Mouse (Mus musculus) Patski (cell line): ENCODE results near the gene Unc79. TPM values are rescaled to one million over a fixed set of nuclear protein-coding genes. Genes with fewer than 3 reads are reported as not detected.

Source experiments
- ATAC-seq: fragments of 100-300 bp; one replicate; pipeline ENCODE4 v1.8.0; 2021
- CTCF ChIA-PET: fragments of 350-600 bp; sonication (Branson Sonifier 250); formaldehyde crosslinking; loops from one replicate; lab custom pipeline; 2022; ENCODE audit warnings: inconsistent platforms; lab: Charles Lee
- POLR2A ChIA-PET: fragments of 350-600 bp; sonication (Branson Sonifier 250); formaldehyde crosslinking; loops from one replicate; lab custom pipeline; 2022; ENCODE audit warnings: antibody characterized with exemption, inconsistent platforms; lab: Charles Lee
- DNase-seq: peaks from one replicate; pipeline ENCODE4 v3.0.0-alpha.2; 2011; ENCODE audit warnings: low read depth, low spot score
- H3K27me3 ChIP-seq: fragments of 371-371 bp; one replicate; pipeline ENCODE4 v1.5.1; 2021
- CTCF ChIP-seq: fragments of 100-300 bp; IDR thresholded peaks from one replicate; pipeline ENCODE4 v1.5.1; 2021
- in situ Hi-C: fragments of 300-500 bp; cut with MboI; formaldehyde crosslinking; loops from 3 replicates; pipeline ENCODE4 v1.11.1; 2018; ENCODE audit warnings: low pct_unique_long_range_greater_than_20kb, mixed read lengths
- polyA plus RNA-seq: library from polyadenylated mRNA; unstranded; gene quantifications from one replicate; pipeline ENCODE4 v1.2.3, GENCODE M21; 2021

The Unc79 gene
- polyA plus RNA-seq, 1 experiment from 2014 or later: not detected

GRCm38 (mm10) chr12:103117517-103118193 lies 169.0 kb downstream of the Unc79 start:
- TF ChIP-seq CTCF: no peak
- H3K27me3 ChIP-seq: peaks cover 2% of the 10 kb centered on the region
- DNase-seq (no peak), ATAC-seq (no peak)
- in situ Hi-C loops: no loop called here
- ChIA-PET CTCF (interaction anchor here (1.6 kb wide), 1 partner anchor 18 kb away, joined by 3 read pairs; no protein-coding TSS in a partner anchor), POLR2A (no interaction called here)

DNA sequence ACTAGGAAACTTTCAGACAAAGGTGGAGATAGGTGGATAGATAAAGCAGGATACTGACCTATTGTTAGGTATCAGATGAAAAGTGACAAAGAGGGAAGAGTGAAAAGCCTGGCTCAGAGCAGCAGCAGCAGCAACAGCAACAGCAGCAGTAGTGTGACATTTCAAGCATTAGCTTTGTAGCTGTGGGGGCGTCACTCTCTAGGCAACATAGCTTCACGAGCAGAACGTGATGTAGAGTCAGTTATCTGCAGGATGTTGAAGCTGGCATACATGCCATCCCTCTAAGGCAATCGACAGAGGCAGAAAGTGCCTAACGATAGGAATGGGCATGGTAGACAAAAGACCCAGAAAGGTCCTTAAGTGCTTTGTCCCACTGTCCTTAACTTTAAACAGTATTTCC lies 173.3 kb downstream of the Unc79 start:
- DNase-seq (no peak), ATAC-seq (no peak)
- in situ Hi-C loops: no loop called here
- POLR2A ChIA-PET: no interaction called here
- CTCF ChIA-PET: no interaction called here
- H3K27me3 ChIP-seq: peaks cover 4% of the 10 kb centered on the region
- TF ChIP-seq CTCF: no peak

DNA sequence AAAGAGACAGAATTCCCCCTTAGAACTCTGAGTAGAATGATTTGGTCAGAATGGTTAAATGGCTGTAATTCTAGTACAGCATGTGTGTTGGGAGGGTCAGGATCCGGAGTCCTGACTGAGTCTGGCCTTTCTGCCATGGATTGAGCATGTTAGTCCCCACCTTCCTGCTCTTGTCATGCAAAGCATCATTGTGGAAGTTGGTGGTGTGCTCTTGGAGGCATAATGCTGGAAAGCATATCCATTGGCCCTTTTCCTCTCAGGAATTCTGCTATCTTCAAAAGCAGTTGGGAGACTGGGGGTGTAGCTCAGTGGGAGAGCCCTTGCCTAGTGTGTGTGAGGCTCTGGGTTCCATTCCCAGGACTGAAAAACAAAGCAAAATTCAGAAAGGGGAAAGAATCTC lies 175.2 kb downstream of the Unc79 start:
- DNase-seq: no peak
- ChIA-PET CTCF (interaction anchor here (1.0 kb wide), 1 partner anchor 183 kb away, joined by 3 read pairs; no protein-coding TSS in a partner anchor), POLR2A (no interaction called here)
- in situ Hi-C loops: no loop called here
- peaks cover 4% of the 10 kb centered on the region for H3K27me3 ChIP-seq
- no peak for ATAC-seq
- TF ChIP-seq CTCF: no peak

DNA sequence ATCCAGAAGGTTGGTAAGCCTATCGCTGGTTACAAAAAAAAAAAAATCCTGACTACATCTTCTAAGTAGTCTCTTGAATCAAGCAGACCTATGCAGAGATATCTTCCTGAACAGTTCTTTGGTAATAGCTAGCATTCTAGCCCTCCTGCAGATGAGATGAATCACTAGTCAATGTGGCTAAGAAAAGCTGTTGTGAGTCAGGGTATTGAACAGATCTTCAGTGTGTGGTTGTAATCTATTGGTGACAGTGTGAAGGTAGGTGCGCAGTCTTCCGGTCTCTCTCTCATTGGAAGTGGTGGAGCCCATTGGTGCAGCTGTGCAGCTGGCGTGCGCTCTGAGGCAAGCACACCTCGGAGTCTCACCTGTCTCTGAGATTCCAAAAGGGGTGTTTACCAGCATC lies 180.3 kb downstream of the Unc79 start:
- peaks cover 5% of the 10 kb centered on the region for H3K27me3 ChIP-seq
- POLR2A ChIA-PET: interaction anchor here (0.7 kb wide), 1 partner anchor 43 kb away, joined by 3 read pairs; no protein-coding TSS in a partner anchor
- in situ Hi-C loops: loop anchor here (25.0 kb wide), 1 partner anchor 358 kb away; no protein-coding TSS in a partner anchor
- TF ChIP-seq CTCF: no peak
- no peak for ATAC-seq
- CTCF ChIA-PET: no interaction called here
- no peak for DNase-seq

DNA sequence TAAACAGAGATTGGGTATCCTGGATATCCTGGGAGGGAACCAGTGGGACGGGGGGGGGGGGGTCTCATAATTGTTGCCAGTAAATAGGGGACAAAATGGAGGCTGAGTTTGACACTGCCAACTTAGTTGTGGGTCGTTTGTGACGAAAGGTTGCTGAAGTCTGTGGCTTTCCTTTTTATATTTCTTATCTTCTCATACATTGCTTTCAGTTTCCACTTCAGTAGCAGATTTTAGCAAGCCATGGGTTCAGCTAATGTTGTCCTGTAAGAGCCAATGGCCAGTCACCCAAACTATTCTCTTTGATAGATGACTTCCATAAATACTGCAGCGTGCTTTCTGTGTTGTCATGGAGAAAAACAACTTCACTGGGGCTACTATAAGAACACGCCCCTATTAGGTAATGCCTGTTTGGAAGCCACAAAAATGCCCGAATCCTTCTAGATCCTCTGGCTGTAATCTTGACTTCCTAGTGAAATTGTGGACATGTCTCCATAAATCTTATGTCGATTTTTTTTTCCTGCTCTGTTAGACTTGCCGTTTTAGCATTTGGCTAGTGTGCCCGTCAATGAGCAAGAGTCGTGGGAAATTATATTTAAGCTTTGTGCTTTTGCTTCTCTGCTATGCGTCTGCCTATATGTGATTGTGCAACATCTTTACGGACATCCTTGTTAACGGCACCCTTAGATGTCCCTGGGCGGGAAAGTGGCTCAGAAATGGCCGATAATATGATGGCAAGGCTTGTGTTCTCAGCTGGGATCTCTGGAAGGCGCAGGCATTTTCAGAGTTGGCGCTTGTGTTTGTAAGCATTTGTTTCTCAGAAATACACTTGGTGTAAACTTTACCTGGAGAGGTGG lies 181.0 kb downstream of the Unc79 start:
- DNase-seq (no peak), ATAC-seq (no peak)
- peaks cover 5% of the 10 kb centered on the region for H3K27me3 ChIP-seq
- POLR2A ChIA-PET: no interaction called here
- TF ChIP-seq CTCF: no peak
- in situ Hi-C loops: loop anchor here (25.0 kb wide), 1 partner anchor 358 kb away; no protein-coding TSS in a partner anchor
- CTCF ChIA-PET: no interaction called here

- CTCF ChIA-PET: interaction anchor here (1.1 kb wide), 1 partner anchor 10 kb away, joined by 4 read pairs; no protein-coding TSS in a partner anchor
- no peak for DNase-seq
- peaks cover 5% of the 10 kb centered on the region for H3K27me3 ChIP-seq
- in situ Hi-C loops: loop anchor here (25.0 kb wide), 1 partner anchor 356 kb away; no protein-coding TSS in a partner anchor
- POLR2A ChIA-PET: no interaction called here
- no peak for TF ChIP-seq CTCF
- no peak for ATAC-seq
Observed at GRCm38 (mm10) chr12:103131419-103131818, 182.8 kb downstream of the Unc79 start.

- DNase-seq: no peak
- no peak for ATAC-seq
- ChIA-PET POLR2A (interaction anchor here (1.1 kb wide), 1 partner anchor 164 kb away, joined by 3 read pairs; no protein-coding TSS in a partner anchor), CTCF (interaction anchor here (1.1 to 4.9 kb wide), 20 partner anchors 11 to 228 kb away, joined by 3 to 34 read pairs (median 4); no protein-coding TSS in a partner anchor)
- no peaks in the 10 kb centered on the region for H3K27me3 ChIP-seq
- in situ Hi-C loops: loop anchor here (5.0 to 25.0 kb wide), 3 partner anchors 165 to 345 kb away; no protein-coding TSS in a partner anchor
- TF ChIP-seq CTCF: peak; percentile 71
Observed at GRCm38 (mm10) chr12:103142550-103143010, 193.9 kb downstream of the Unc79 start.

DNA sequence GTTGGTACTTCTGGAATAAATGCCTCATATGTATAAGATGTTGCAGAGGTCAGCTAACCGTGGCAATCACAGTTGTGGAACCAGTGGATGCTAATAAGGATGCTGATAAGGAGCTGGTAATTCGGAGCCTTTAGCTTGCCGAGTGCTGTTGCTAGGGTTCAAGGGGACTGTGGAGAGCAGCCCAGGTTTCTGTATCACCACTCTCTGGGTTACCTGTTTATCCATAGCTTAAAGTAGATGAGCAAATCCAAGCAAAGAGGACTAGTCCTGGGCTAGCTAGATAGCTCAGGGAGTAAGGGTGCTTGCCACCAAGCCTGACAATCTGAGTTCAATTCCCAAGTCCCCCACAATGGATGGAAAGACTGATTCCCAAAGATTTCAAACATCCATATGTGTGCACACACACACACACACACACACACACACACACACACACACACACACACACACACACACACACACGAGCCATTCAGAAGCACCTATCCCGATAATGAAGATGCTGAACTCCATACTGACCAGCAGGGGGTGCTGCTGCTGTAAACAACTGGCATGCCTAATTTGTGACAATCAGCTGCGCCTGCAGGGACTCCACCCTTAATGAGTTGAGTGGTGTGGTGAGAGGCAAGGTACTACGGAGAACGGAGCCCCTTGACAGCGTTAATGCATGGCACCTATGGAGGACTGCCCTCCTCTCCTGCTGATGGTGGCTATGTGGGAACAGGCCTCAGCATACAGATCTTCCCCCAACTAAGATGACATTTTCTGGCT lies 195.3 kb downstream of the Unc79 start:
- in situ Hi-C loops: loop anchor here (5.0 to 25.0 kb wide), 3 partner anchors 163 to 343 kb away; no protein-coding TSS in a partner anchor
- ATAC-seq (no peak), DNase-seq (no peak)
- CTCF ChIA-PET: interaction anchor here (0.8 to 4.9 kb wide), 9 partner anchors 12 to 228 kb away, joined by 3 to 34 read pairs (median 4); no protein-coding TSS in a partner anchor
- TF ChIP-seq CTCF: peak; percentile 70
- H3K27me3 ChIP-seq: no peaks in the 10 kb centered on the region
- POLR2A ChIA-PET: no interaction called here

DNA sequence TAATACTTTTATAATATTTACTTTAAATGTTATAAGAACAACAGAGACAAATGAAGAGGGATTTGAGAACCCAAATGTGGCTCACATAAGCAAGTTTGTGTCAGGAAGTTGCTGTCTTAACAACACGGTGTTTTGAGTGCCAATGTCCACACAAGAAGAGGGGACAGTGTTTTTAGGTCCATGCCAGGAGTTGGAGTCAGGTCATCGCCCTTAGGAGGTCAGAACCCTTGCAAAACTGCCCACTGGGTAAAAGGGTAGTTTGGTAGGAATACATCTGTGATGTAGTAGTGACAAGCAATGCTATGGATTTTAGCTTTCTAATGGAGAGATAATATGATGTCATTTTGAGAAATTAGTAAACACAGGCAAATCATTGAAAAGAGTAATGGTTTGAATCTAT lies 201.6 kb downstream of the Unc79 start:
- in situ Hi-C loops: no loop called here

More for the DNA sequence above, 201.6 kb downstream of the Unc79 start:
- ChIA-PET CTCF (no interaction called here), POLR2A (no interaction called here)
- ATAC-seq (no peak), DNase-seq (no peak)
- no peaks in the 10 kb centered on the region for H3K27me3 ChIP-seq
- TF ChIP-seq CTCF: no peak
